Mouse (Mus musculus) megakaryocyte, embryonic 14.5 days (primary cell): Measurements from ENCODE around the gene Syt16.

ENCODE experiments used
- FLI1 ChIP-seq: IDR thresholded peaks from 2 replicates; pipeline ENCODE4 v1.6.1; 2012; ENCODE audit warnings: low read length, inconsistent platforms, mixed read lengths
- GATA1 ChIP-seq: IDR thresholded peaks from 3 replicates; pipeline ENCODE4 v1.6.1; 2012; ENCODE audit warnings: mixed read lengths, low read length, inconsistent platforms, borderline replicate concordance

DNA sequence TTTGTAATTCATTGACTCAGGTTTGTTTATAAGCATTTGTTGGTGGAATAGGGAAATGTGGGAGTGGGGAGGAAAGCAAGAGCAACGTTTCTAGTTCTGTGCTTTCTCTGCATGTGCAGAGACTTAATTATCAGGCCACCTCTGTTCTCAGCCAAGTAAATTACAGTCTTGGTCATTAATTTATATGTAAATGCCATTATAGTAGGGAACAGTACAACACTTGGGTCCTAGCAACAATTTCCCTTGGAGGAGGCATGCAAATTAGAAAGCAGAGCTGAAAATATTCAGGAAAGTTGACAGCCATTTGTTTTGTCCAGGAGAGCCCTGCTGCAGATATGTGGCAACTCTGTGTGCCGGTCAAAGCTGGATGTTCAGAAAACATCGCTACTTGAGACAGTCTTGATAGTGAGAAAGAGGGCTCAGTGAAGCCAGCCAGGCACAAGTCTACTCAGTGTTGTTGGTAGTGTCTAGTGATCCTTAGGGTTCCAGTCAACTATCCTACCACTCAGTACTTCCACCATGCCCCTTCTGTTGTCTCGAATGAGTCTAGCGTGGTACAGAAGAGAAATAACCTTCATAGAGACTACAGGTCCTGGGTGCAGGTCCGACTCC, 205.1 kb downstream of the Syt16 start:
- TF ChIP-seq GATA1 (no peak), FLI1 (no peak)
